Mouse (Mus musculus): ENCODE measurements at regions not wholly inside any gene's neighbourhood (a gene's known extent, or its start where the extent isn't known, plus 50 kb on each side); places are given as distances from the start of the nearest gene placed in this dataset. TPM values are rescaled to one million over a fixed set of nuclear protein-coding genes. Genes with fewer than 3 reads are reported as not detected.

DNA sequence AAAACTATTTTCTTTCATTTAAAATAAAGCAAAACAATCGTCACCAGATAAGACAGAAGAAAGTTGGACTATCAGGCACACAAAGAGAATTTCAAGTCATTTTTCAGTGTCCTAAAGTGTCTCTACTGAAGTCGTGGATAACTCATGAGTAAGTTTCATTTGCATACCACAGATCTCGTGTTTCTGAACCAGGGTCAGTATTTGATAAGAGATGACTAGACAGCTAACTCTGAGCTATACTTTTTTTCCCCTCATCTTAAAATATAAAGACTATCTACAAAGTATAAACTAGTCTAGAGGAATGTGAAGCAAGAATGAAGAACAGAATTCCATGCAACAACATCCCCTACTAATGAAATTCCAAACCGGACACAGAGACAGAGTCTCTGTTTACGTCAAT, 60.9 kb upstream of the Paip1 start:
- no peak for DNase-seq

DNA sequence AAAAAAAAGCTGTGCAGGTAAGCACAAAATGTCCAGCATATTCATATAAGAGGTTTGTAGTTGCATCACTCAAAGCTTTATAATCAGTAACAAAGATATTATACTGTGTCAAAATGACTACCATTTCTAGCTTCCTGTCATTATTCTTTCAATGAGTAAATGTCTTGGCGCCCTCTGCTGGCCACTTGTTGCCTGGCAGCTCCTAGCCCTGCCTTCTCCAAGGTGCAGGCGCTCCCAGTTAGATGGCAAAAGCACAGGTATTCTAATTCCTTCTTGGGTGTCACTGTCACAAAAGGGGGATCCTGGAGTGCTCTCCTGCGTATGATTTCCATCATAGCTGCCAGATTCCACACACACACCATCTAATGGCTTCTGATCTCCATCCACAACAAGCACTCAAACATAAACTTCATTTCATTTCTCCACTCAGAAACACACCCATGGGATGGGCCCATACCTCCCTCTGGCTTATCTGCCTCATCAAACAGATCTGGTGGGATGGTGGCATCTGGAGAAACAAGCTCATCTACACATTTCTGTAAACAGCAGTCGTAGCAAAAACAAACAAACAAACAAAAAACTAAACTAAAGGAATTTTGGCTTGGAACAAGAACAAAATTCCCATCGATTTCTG, 49.9 kb upstream of the Paip1 start:
- peak; percentile 89 for DNase-seq

Small RNAs in the stretch of these regions (microRNA-seq; reads per million reads assigned to microRNA genes)
- gene Gm44488, result not detected
